Comparison of ENCODE assay signal across 9 mouse cellular contexts in genomic region chr10:128008207-128008889, GRCm38 (mm10). TPM values are rescaled to one million over a fixed set of nuclear protein-coding genes. Genes with fewer than 3 reads are reported as not detected.
A peak's percentile ranks its signal among the peaks of the same experiment; 100 is the strongest.
DNase-seq lines count a peak whose midpoint lies in the region; ATAC-seq and TF ChIP-seq lines count a peak whose summit lies in the region.
"Had no signal": no experiment of that assay in that cellular context is flagged by ENCODE, and none has a peak within 500 bp of the region (broad histone marks: within the 10 kb centered on the region; RNA-seq: fewer than 3 reads in every experiment).

No protein-coding gene starts in this region.

- 5% methylated on average over 4 of the region's 4 CpGs for WGBS in forebrain, embryonic 15.5 days
- WGBS in lung, adult 2 months: 5% methylated on average over 4 of the region's 4 CpGs
- WGBS in thymus, adult 2 months: 12% methylated on average over 4 of the region's 4 CpGs

- no peaks in the 10 kb centered on the region for H3K36me3 ChIP-seq in forebrain, embryonic 15.5 days
- no peaks in the 10 kb centered on the region for H3K36me3 ChIP-seq in thymus, adult 2 months (ENCODE audit: control insufficient read depth, insufficient read depth, low read length)

- no peak for TF ChIP-seq POLR2A in lung, adult 2 months (IDR thresholded peaks at IDR 0.05; ENCODE audit: borderline replicate concordance, extremely low read depth, low read depth, low read length)
- TF ChIP-seq POLR2A in thymus, adult 2 months (IDR thresholded peaks at IDR 0.05; ENCODE audit: control insufficient read depth, extremely low read depth, insufficient read depth, low read length, poor library complexity): no peak

- peak; percentile 81 for ATAC-seq in forebrain, embryonic 15.5 days (replicated peaks)
- ATAC-seq in hematopoietic stem cell, adult 5-6 weeks (replicated peaks in 1 of 2; ENCODE audit: insufficient read depth in 1 of 2, low FRiP score in 2 of 2, low TSS enrichment in 1 of 2, low read depth in 1 of 2, poor library complexity in 2 of 2, severe bottlenecking in 2 of 2): peak; percentile 69 to 78

- no peaks in the 10 kb centered on the region for H3K9me3 ChIP-seq in forebrain, embryonic 15.5 days

- H3K9ac ChIP-seq in forebrain, embryonic 15.5 days (replicated peaks): no peak overlapping the region

- no peaks in the 10 kb centered on the region for H3K4me1 ChIP-seq in forebrain, embryonic 15.5 days
- H3K4me1 ChIP-seq in lung, adult 2 months (ENCODE audit: control insufficient read depth, insufficient read depth, low read length): no peaks in the 10 kb centered on the region
- peaks cover 7% of the 10 kb centered on the region; the same call in 1 of the 2 replicates for H3K4me1 ChIP-seq in thymus, adult 2 months (replicated peaks; ENCODE audit: control insufficient read depth, insufficient read depth, low read length)

- H3K4me3 ChIP-seq in forebrain, embryonic 15.5 days: no peak overlapping the region
- no peak overlapping the region for H3K4me3 ChIP-seq in lung, adult 2 months (replicated peaks; ENCODE audit: extremely low read depth, low read depth, low read length)
- H3K4me3 ChIP-seq in thymus, adult 2 months (ENCODE audit: control insufficient read depth, insufficient read depth, low read length): no peak overlapping the region

- H3K4me2 ChIP-seq in forebrain, embryonic 15.5 days (replicated peaks): no peak overlapping the region

- peak; percentile 85 for DNase-seq in ES-CJ7 (ENCODE audit: low read depth, low spot score)
- peak; percentile 79 for DNase-seq in c-Kit-positive CD71-positive TER-119-positive erythroid progenitor cells, embryonic 14.5 days (ENCODE audit: low spot score)
- peak; percentile 44 to 88 for DNase-seq in layer of hippocampus, adult 18-20 months (ENCODE audit: low spot score in 2 of 2)
- peak; percentile 63 for DNase-seq in lung, adult 2 months
- peak; percentile 8 for DNase-seq in ovary, adult 18-20 months (ENCODE audit: low spot score)
- DNase-seq in thymus, adult 2 months: peak; percentile 82

- H3K27me3 ChIP-seq in forebrain, embryonic 15.5 days: no peaks in the 10 kb centered on the region
- no peaks in the 10 kb centered on the region for H3K27me3 ChIP-seq in thymus, adult 2 months (ENCODE audit: control insufficient read depth, insufficient read depth, low read length)

- no peak overlapping the region for H3K27ac ChIP-seq in forebrain, embryonic 15.5 days (replicated peaks)
- no peak overlapping the region for H3K27ac ChIP-seq in thymus, adult 2 months (ENCODE audit: control insufficient read depth, insufficient read depth, low read length)

- peak; percentile 35; the same call in 1 of the 2 replicates for TF ChIP-seq CTCF in lung, adult 2 months (IDR thresholded peaks at IDR 0.05; ENCODE audit: insufficient read depth, low read length)
- no peak for TF ChIP-seq CTCF in thymus, adult 2 months (IDR thresholded peaks at IDR 0.05; ENCODE audit: borderline replicate concordance, control insufficient read depth, extremely low read depth, insufficient read depth, low read length, poor library complexity)

RNA-seq across cellular contexts. Expression of gene Hsd17b6, which starts 0.9 kb away (rescaled TPM):
- polyA plus RNA-seq in forebrain, embryonic 15.5 days (2015; fragmentation: Nextera tagmentation; extraction: Ambion mirVana): not detected in 2 replicates
- not detected in 2 replicates for total RNA-seq in hematopoietic stem cell, adult 5-6 weeks (2017)
- not detected for total RNA-seq in layer of hippocampus, adult 18-20 months (2021)
- 0.56 TPM in 1 of 2 replicates, not detected in the other for polyA plus RNA-seq in lung, adult 2 months (2012; rRNA removed)
- polyA plus RNA-seq in thymus, adult 2 months (2012; rRNA removed): 1.2 and 1.6 TPM in 2 replicates
- polyA plus RNA-seq: gonadal fat pad, adult 2 months had no signal

RNA-seq across cellular contexts. Expression of gene Prim1, which starts 6.6 kb away (rescaled TPM):
- polyA plus RNA-seq in forebrain, embryonic 15.5 days (2015; fragmentation: Nextera tagmentation; extraction: Ambion mirVana): 61.6 and 62.3 TPM in 2 replicates
- total RNA-seq in hematopoietic stem cell, adult 5-6 weeks (2017): 108 and 113 TPM in 2 replicates
- total RNA-seq in layer of hippocampus, adult 18-20 months (2021): 1 to 10 TPM; 6.8 to 7.4 TPM
- polyA plus RNA-seq in lung, adult 2 months (2012; rRNA removed): 1.4 and 2.3 TPM in 2 replicates
- polyA plus RNA-seq in thymus, adult 2 months (2012; rRNA removed): 20.8 and 21.1 TPM in 2 replicates

RNA-seq across cellular contexts. Expression of gene Naca, which starts 27.0 kb away (rescaled TPM):
- polyA plus RNA-seq in forebrain, embryonic 15.5 days (2015; fragmentation: Nextera tagmentation; extraction: Ambion mirVana): 599 and 612 TPM in 2 replicates
- total RNA-seq in hematopoietic stem cell, adult 5-6 weeks (2017): 2,160 and 2,701 TPM in 2 replicates
- total RNA-seq in layer of hippocampus, adult 18-20 months (2021): 100 to 1,000 TPM; 338 to 356 TPM
- polyA plus RNA-seq in lung, adult 2 months (2012; rRNA removed): 102 and 113 TPM in 2 replicates
- polyA plus RNA-seq in thymus, adult 2 months (2012; rRNA removed): 204 and 209 TPM in 2 replicates

RNA-seq across cellular contexts. Expression of gene Ptges3, which starts 50.4 kb away (rescaled TPM):
- polyA plus RNA-seq in forebrain, embryonic 15.5 days (2015; fragmentation: Nextera tagmentation; extraction: Ambion mirVana): 430 and 444 TPM in 2 replicates
- total RNA-seq in hematopoietic stem cell, adult 5-6 weeks (2017): 249 and 336 TPM in 2 replicates
- total RNA-seq in layer of hippocampus, adult 18-20 months (2021): 100 to 1,000 TPM; 146 to 153 TPM
- 43.8 and 84.2 TPM in 2 replicates for polyA plus RNA-seq in lung, adult 2 months (2012; rRNA removed)
- polyA plus RNA-seq in thymus, adult 2 months (2012; rRNA removed): 55.7 and 99.1 TPM in 2 replicates

Comparison
In these comparisons a context has a peak if more than half of its experiments do, and no peak if none do; other contexts are left out.
1. DNase-seq: peak in every context shown above with its lines; median percentile 85 in ES-CJ7; 82 in thymus, adult 2 months; 79 in c-Kit-positive CD71-positive TER-119-positive erythroid progenitor cells, embryonic 14.5 days; 66 in layer of hippocampus, adult 18-20 months; 63 in lung, adult 2 months; 8 in ovary, adult 18-20 months.